Mouse (Mus musculus) ovary, postnatal 10 days (tissue): ENCODE data around the gene March4.

ENCODE experiments used
- DNase-seq: peaks from one replicate; pipeline ENCODE4 v3.0.0; 2022; ENCODE audit warnings: low spot score

March4 gene

DNA sequence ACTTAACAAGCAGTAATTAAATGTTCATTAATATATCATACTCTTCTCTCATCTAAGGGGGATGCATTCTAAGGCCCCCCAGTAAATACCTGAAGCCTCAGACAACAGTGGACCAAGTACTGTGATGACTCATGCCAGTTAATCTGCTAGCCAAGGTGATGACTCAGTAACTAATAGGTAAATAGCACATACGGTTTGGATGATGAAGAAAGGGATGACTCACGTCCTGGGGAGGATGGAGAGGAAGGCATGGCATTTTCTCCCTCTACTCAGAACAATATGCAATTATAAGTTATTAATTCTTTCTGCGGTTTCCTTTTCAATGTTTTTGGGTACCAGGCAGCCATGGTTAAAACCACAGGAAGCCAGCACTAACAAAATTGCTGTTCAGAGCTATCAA lies 87.0 kb downstream of the March4 start:
- DNase-seq: no peak

DNA sequence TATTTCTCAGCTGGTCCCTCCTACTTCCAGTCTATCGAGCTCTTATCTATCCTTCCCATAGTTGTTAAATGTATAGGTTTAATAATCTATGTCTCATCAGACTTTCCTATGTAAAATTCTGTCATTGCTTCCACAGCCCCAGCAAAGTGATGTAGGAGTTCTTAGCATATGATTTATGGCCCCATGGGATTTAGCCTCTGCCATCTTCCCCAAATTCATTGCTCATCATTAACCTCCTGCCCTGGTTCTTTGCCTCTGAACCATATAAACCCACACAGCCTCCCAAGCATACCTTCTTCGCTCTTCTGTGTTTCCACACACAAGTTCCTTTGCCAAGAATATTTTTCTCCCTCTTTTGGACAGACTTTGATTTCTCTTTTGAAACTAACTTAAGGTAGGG lies 94.0 kb downstream of the March4 start:
- no peak for DNase-seq

DNA sequence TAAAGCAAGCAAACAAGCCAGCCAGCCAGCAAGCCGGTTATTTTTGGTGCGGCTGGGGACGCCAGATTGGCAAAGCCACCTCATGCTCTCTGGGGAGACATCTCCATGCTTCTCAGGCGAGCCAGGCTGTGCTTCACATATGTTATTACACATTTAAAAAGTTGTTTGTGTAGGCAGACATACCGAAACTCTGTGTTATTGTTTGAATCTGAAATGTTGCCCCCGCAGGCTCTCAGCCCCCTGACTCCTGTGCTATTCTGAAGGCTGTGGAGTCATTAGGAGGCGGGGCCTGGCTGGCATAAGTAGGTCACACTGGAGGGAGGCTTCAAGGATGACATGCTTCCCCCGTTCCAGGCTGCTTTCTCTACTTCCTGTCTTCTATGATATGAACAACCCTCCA lies 97.6 kb downstream of the March4 start:
- no peak for DNase-seq

DNA sequence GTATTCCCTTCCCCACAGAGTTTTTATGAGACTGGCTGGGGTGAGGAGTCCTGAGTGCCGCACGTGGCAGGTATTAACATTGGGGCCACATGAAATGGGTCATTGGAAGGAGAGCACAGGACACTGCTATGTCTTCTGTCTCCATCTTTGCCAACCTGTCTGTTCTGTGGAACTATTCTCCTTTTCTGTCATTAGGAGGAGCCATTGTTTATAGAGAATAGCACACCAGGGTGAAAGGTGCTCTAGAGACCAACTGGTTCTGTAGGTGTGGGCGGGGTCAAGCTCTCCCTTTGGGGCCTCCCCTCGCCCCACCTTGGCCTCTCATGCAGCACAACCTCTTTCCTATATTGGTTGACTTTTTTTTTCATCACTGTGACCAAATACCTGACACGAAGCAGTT lies 99.8 kb downstream of the March4 start:
- no peak for DNase-seq

DNA sequence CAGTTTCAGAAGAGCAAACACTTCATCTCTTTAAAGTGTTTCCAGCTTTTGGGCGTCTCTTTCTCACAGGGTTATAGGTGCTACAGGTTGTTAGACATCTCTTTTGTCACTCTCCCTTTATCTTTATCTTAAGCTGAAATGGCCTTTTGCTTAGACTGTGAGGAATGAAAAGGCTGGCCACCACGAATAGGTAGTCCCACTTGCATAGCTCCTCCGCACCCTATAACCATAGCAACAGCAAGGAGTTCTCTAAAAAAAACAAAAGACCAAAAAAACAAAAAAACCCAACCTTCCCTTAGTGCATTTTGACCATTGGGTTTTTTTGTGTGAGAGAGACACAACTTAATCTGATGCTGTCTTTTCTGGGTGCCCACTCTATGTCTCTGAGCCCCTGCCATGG lies 102.2 kb downstream of the March4 start:
- no peak for DNase-seq

DNA sequence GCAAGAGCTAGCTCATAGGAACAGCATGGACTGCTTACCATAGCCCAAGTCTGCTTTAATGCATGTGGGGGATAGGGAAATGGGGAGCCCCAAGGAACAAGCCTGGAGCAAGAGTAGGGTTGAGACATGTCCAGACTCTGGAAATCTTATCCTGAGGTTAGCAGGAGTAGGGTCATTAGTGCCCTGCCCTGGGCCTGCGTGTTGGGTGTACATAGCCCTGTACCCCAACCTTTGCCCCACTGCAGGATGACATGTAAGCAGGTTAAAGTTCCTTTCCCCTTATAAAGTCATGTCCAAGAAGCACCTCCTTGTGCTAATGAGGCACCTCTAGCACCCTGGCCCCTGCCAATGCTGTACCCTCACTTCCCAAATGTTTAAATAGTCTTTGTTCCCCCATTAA lies 104.2 kb downstream of the March4 start:
- no peak for DNase-seq

DNA sequence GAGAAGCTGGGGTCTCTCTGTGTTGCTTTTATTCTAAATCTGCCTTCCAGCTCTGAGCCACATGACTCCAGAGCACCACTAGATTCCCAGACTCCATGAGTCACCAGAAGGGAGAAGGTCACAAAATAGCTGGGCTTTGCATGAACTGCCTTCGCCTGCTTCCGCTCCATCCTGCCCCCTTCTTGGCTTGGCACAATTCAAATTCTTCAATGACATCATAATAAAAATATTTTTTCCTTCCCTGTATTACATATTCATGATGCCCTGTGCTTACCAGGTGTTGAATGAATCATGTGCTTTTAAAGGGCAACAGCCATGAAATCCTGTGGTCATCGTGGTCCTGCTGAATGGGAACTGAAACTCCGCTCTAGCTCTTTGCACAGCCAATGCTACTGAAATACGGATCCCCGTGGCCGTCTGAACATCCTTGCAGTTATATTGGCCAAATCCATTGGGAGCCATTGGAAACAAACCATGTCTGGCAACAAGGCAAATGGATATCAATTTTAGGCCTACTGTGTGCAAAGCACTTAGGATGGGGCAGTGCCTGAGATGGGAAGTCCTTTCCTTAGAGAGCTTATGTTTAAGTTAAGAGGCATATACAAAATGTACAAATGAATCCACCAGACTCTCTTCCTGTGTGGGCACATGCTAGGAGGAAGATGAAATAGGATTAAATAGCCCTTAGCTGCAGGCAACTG lies 107.5 kb downstream of the March4 start:
- no peak for DNase-seq

DNA sequence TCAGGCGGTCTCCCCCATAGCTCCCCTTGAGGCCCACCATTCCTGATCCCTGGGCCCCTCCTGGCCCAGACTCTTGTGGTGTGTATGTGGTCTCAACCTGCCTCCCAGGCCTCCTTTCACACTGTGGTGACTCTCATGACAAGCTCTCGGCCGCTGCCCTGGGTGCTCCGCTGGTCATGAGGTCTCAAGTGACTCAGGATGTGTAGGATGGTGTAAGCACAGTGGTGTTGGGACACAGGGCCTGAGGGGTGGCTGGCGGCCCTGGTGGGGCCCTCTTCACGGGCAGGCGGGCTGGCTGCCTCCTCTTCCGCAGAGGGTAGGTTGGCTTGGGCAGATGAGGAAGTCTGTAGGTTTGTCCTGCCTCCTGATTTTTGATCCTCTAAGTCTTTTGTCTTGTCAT lies 108.2 kb downstream of the March4 start:
- no peak for DNase-seq

DNA sequence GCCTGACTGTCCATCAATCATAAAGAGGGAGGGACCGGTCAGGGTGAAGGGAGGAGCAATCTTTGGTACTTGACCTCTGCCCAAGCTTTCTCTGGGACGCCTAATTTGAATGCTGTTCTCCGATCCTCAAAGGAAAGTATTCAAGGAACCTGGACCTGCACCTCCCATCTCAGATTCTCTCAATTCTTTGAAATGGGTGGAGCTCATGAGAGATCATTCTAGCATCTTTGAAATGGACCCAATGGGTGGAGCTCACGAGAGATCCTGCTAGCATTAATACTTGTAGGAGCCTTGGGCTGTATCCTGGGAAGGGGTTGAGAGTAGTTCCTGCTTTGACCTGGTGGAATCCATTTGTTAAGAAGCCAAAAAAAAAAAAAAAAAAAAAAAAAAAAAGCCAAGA lies 110.3 kb downstream of the March4 start:
- DNase-seq: no peak

DNA sequence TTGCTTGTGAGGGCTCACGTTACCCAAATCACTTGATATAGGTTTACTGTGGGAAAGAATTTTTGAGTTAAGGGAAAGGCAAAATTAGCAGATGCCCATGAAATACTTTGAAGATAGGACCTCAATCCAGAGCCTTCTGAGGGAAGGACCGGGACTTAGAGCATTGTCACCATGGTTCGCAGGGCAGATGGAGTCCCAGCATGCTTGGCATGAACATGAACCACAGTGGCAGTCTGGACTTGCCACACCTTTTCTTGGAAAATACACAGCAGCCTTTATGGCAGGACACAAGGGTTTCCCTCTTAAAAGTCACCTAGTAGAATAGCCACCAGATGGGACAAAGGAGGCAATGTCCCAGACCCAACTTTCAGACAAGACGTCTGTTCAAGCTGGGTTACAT lies 114.6 kb downstream of the March4 start:
- DNase-seq: no peak

DNA sequence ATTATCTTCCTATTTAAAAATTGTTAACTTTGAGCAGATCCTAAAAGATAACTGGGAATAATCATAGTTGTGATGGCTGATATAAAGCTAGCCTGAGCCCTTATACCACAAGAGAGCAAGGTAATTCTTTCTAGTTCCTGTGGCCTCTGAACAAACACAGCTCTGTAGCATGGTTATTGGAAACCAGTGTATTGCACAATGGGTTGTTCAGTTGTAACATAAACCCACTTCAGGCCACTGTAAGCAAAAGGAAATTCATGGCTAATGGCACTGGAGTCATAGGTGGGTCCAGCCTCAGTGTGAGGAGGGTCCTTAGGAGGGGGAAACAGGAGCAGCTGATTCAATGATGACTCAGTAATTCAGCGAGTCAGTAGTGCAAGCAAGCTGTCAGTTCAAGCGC lies 116.5 kb downstream of the March4 start:
- DNase-seq: no peak

DNA sequence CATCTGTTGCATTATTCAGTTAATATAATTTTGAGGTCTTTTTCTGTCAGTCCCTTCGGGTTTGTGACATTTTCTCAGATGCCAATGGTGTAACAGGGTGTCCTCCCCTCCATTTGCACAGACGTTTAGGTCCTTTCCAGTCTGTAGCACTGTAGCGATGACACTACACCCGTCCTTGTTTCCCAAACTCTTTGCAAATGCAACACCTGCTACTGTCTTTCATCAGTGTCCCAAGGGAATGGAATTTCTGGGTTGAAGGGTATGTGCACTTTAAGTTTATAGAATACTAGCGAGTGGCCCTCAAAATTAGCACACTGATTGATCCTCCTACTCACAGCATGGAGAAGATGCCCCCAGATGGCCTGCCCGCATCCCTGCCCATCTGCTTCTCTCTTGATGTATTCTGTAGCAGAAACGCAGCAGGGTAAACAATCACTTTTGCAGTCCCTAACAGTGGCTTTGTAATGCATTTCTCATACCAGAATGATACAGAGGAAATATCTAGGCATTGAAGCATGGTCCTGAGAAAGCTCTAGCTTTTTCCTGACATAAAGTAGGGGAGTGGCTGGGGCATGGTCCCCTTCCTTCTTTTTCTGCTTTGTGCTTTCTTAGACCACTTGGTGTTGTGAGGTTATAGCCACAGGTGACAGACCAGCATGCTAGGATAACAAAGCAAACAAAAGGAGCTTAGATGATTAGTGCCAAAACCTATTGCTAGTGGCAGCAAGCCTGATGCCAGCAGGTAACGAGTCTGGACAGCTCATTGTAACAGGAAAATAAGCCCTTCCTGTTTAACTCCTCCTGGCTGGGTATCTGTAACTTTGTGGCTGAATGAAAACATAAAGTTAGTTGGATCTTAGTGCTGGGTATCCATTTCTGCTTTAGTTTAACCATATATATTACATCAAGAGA lies 117.7 kb downstream of the March4 start:
- DNase-seq: no peak

DNA sequence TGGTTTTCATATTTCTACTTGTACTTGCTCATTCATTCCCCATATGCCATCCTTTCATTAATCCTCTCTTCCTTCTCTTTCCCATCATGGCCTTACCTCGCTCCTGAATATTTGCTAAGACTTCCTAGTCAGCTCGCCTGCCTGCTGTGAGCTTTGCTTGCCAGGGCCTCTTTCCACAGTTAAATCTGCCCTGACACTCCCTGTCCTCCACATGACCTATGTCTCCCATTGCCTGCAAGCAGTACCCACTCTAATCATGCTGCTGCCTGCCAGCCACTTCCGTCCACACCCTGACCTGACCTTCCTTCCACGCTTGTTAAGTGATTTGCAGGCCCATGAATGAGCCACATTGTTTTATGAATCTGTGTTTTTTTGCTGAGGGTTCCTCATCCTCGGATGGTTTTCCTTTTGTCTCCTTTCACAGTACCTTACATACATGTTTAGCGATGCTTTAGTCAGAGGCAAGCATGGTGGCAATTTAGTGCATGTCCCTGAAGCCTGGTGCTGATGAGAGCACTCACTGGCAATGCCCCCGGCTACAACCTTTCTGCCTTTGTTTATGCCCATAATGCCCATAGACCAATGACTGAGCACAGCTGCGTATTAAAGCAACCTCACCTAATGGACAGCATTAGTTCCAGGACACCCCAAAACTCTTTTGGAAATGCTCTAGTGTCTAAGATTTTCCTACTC lies 122.0 kb downstream of the March4 start:
- DNase-seq: no peak

DNA sequence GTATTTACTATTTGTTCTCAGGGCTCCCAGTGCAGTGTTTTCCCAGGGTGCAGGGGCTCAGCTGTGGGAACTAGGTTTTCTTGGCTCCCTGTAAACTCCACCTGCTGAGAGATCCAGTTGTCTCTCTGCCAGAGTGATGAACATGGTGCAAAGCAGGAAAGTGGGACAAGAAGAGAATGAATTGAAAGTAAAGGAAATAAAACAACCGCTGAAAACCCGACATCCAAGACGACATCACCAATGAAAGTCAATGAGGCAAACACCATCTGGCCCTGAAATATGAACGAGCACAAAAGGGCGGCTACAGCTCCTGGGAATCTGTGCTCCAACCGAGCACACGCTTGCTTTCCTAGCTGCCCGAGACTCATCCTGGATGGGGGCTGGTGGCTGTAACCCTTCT lies 122.6 kb downstream of the March4 start:
- no peak for DNase-seq

DNA sequence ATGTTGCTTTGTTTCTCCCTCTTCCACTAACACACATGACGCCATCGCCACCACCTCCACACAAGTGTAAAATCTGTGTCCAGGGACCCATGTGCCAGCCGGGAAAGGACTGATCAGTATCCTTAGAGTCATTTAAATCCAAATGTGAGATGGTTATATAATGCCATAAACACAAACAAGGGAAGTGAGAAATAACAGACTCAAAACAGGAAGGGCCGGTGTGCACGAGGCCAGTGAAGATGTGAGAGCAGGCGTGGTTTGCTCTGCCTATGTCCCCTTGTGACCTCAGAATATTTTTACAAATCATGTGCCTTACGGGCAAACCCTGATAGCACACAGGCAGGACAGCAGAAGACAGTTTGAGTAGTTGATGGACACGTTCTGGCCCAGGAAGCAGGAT lies 123.5 kb downstream of the March4 start:
- no peak for DNase-seq

DNA sequence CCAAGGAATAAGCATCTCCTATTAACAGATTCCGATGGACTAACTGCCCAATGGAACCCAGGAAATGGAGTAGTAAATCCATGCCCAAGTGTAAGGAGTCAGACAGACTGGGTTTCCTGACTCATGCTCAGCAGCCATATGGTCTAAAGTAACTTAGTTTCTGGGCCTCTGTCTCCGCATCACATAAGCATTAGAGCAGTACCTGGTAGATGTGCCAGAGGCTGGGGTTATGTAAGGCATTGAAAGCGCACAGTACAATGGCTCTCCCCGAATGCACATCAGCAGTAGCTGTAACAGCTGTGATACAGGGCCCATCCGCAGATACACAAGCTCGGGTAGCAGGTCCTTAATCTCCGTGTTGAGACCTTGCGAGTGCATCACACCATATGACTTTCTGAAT lies 125.6 kb downstream of the March4 start:
- no peak for DNase-seq

DNA sequence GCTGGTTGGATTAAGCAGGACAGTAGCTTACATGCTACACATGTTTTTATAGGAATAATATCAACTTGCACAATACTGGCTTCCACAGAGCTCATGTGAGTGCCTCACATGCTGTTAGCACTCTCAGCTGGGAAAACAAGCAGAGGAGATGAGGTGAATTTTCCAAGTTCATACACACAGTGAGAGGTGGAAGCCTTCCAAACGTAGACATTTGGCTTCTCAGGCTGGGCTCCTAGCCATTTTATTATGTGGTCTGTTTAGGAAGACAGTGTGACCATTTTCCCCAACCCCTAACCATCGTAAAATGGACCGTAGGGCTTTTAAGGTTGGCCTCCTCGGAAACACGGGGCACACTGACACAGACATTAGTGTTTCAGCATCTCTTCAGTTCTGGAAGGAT lies 126.8 kb downstream of the March4 start:
- DNase-seq: no peak

DNA sequence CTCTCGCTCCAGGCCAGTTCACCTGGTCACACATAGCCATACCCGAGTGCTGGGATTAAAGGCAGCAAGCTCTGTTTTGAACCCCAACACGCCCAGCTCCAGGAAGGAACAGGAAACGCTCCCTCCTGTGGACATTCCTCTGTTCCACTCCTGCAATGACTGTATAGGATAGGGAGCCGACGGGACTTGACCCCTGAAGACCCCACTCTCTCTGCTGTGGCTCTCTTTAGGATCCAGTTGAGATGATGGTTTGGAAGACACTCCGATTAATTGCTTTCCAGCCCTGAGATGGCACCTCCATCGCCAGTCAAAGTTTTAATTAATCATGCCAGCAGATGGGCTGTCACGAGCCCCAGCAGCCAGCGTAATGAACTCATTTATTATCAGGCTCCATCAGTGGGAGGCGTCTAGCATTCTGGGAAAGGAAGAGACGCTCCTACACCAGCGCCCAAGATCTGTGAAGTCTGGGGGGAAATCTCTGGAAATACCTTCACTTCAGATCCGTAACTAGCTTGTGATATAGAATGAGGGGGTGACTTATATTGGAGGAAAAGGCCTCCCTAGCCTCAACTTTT lies 130.1 kb downstream of the March4 start:
- DNase-seq: no peak

DNA sequence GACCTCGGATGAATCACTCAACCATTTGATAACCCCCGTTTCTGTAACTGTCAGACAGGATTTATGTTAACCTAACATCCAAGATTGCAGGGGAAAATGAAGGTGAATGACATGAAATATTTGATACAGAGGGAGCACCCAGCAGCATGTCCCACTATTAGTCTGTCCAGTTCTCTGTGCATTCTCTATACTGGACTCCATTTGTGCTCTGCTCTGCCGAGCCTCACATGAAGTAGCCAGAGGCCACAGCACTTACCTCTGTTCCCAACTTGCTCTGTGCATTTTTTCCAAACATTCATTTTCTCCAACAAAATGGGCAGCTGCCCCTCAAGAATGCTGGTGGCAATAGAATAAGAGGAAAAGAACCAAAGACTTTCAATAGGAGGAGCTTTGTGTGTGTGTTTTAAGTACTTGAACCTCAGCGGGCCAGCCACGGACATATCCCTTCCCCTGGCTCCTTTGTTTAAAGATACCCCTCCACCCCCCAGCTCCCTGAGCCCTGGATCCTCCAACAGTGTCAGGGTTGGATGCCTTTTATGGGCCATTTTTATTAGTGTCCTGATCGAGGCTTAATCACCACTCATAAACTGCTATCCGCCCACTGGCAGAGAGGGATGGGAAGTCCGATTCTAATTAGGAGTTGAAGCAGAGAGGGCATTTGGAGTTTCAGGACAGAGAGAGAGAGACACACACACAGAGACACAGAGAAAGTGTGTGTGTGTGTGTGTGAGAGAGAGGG lies 135.2 kb downstream of the March4 start:
- DNase-seq: no peak

DNA sequence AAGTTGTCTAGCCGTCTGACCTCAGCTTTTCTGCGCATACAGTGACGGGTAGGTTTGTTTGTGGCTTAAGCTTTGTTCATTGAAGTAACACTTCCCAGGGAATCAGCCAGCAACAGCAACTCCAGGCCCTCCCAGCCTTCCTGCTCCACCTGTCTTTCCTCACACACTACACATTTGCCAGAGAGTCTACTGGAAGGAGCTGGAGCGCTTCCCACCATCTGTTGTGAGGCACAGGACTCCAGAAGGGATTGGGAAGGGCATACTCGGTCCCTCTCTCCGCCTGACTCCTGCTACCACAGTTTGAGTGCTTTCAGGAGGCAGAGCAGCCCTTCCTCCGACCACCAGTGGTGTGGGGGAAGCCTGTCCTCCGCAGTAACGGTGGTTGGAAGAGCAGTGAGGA lies 136.1 kb downstream of the March4 start:
- DNase-seq: no peak

DNA sequence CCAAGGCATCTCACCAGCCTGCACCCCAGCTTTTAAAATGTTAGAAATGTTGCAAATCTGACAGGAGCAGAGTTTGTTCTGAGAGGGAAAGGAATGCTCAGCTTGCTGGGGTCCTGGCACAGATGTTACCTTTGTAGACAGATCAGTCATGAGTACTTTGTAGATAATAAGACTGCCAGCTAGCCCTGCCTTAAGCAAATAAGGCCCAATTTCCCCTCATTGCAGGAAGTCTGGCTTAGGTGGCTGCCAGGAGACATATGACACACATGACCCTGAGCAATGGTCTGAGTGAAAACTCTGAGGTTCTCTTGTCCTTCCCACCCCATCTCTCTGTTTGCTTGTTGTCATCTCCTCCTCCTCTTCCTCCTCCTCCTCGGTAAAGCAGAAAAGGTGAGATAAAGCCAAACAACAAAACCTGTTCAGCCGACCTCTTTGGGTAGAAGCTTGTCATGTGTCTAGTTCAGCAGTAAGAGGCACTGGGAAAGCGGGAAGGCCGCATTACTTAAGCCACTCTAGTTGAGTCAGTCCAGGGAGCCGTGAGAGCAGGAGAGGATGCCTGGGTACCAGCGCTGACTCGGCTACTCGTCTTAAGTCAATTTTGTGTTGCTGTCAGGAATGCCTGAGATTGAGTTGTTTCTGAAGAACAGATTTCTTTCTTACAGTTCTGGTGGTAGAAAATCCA lies 136.9 kb downstream of the March4 start:
- no peak for DNase-seq
